Mouse (Mus musculus) right cerebral cortex, postnatal 10 days (tissue): ENCODE measurements at regions not wholly inside any gene's neighbourhood (a gene's known extent, or its start where the extent isn't known, plus 50 kb on each side); places are given as distances from the start of the nearest gene placed in this dataset.
A peak's percentile ranks its signal among the peaks of the same experiment; 100 is the strongest.
"Not testable (repeated sequence)": the region's sequence is repeated elsewhere in the genome, so short reads cannot be mapped to it uniquely, and the experiment has no call there.

Experiments used
- DNase-seq, 2 experiments: peaks; one replicate each; pipeline ENCODE4 v3.0.0; 2021; ENCODE audit warnings: low spot score in 2 of 2

DNA sequence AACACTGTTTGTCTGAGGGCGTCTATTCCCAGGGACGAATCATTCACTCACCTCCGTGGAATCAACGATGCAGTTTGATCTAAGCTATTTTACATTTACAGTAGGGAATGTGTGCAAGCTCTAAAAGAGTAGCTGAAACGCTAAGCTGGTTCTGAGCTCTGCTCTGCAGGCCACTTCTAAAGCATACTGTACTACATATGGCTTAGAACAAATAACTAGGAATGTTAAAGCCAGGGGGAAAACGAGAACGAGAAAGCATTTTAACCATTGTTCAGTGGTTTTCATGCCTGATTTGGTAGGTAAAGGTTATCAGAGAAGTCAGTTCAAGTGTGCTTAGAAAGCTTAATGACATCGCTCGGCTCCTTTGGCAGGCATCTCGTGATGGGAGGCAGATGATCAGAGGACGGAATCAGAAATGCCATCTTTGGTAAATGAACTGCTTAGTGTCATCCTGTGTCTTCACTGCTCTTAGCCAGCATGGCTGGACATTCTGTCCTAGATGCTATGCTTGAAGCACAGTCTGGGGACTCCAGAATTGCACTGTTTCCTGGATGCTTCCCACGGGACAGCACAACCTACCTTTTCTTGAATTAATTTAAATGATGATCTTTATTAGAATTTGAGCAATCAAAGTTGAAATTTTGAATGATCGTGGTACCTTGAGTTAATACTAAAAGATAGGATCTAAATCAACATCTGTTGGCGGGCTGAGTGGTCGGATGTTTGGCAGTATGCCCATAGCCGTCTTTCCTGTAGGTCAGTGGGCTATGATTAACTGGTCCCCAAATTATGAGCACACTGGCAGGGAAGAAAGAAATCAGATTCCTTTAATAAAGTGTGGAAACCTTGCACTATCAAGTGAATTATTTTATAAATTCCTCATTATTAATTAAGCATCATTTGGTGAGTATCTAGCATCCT is 495.2 kb downstream of the Hace1 start:
- no peak for DNase-seq

DNA sequence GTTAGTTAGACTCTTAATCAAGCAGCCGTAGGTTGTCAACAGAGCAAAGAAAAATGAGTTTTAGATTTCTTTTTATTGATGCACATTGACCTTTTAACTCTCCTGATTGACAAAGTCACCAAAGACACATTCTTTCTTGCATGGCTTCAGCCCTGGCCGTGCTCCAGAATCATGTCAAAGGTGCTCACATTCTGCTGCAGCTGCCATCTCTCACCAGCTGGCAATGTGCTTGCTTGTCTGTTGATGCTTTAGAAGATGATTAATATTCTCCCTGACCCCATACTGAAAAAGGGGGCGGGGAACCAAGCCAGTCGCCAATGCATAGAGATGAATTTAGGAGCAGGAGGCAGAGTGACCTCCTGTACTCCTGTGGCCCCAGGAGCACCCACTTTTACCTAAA is 510.1 kb downstream of the Hace1 start:
- DNase-seq = no peak

DNA sequence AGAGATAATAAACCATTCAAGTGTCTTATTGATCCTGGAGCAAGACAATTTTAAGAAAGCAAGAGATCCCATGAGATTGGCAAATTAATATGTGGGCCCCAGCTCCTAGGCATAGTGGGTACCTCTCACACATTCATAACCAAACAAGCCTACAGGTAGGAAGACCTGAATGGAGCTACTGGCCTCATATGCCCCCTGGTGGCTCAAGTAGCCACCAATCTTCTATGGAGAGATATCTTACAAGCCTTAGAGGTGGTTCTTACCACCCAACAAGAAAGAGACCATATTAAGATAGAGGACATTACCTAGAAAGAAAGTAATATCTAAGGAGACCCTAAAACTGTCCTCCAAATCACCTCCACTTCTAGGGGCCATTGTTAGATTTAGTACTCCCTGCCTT is 523.2 kb downstream of the Hace1 start:
- DNase-seq = no peak

DNA sequence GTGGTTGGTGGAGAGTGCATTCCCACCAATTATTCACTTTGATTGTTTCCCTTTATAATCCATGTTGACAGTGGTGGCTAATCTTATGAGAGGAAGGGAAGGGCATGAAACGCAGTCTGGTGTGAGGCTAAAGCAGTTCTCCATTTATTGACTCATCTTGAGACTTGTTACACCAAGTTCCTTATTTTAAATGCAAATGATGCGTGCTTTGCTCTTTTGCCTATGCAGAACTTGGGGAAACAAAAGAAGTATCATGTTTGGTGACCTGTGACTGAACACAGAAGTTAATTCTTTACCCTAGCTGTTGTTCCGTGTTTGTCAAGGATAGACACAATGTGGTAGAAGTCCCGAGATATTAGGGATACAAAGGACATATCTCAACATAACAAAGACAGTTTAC is 531.2 kb downstream of the Hace1 start:
- no peak for DNase-seq

DNA sequence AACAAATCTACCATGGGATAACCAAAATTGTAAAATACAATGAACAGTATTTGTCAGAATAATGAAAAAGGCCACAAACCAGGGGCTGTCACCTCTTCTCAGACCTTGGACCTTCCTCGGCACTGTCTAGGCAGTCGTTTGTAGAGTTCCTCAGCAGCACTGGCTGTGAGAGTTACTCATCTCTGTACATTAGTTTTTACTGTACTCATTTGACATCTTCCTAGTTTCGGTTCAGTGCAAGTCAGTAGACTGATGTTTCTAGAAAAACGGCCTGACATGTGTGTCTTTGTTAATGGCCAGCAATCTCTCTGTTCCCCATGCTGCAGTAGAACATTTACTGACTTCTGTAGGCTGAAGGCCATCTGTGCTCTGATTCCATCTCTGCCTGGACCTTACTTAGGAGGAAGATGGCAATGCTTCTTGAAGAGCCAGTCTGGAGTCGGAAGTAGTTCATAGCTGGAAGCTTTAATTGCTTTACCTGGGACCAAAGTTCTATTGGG is 537.1 kb downstream of the Hace1 start:
- no peak for DNase-seq

DNA sequence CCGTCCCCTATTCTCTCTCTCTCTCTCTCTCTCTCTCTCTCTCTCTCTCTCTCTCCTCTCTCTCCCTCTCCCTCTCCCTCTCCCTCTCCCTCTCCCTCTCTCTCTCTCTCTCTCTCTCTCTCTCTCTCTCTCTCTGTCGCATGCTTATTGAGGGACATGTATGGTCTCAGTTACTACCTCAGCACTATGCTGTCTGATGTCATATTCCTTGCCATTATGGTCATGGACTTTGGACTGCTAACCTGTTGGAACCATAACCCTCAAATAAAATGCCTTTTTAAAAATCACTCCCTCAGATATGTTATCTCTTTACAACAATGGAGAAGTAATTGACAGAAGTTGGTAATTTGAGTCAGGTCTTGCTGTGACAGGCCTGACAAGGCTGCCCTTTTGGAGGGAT is 544.8 kb downstream of the Hace1 start:
- DNase-seq = not testable (repeated sequence)

DNA sequence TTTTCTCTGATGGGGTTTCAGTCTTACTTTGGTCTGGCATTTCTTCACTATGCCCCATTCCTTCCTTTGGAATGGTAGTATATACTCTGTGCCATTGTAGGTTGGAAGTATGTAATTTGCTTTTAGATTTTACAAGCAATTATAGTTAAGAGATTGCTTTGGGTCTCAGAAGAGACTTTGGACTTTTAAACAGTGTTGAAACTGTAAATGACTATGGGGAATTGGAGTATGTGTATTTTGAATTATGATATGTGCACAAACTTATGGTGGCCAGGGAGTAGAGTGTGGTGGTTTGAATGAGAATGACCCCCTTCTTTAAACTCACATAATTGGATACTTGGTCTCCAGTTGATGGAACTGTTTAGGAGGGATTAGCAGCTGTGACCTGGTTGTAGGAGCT is 546.2 kb downstream of the Hace1 start:
- DNase-seq = no peak

DNA sequence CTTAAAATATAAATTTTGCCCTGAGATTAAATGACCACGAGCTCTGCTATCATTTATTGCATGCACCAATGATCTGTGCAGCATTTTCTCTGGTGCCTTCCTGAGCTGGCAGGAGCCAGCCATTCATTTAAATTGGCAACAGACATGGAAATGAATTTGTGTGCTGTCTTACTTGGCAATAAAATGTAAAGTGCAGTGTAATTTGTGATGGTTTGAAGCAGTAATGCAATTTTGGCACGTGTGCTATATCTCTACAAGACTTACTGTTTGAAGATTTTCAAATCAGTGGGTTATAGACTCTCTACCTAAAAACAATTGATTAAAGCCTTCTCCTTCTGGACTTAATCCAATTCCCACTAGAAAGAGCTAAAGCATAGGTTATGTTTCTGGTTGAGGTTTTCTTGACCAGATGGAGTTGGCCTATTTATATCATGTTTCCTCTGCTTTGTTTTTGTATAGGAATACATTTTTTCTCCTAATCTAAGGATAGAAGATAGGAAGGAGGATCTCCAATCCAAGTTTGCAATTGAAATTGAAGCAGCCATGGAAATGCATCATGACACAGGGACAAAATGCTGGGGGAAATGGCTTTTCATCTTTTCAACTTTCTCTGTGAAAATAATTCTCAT is 557.6 kb downstream of the Hace1 start:
- DNase-seq = no peak

DNA sequence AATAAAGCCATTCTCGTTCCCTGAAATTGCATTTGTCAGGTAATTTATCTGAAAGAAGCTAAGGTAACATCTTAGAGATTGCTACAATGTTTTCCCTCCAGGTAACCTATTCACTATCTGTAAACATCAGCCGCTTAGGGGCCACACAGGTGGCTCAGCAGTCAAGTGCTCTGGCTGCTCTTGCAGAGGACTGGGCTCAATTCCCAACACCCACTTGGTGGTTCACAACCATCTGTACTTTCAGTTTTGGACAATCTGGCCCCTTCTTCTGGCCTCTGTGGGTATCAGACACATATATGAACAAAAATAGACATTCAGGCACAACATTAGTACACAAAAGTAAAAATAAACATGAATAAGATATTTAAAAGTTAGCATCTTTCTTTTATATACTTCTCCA is 596.4 kb downstream of the Hace1 start:
- DNase-seq = no peak

DNA sequence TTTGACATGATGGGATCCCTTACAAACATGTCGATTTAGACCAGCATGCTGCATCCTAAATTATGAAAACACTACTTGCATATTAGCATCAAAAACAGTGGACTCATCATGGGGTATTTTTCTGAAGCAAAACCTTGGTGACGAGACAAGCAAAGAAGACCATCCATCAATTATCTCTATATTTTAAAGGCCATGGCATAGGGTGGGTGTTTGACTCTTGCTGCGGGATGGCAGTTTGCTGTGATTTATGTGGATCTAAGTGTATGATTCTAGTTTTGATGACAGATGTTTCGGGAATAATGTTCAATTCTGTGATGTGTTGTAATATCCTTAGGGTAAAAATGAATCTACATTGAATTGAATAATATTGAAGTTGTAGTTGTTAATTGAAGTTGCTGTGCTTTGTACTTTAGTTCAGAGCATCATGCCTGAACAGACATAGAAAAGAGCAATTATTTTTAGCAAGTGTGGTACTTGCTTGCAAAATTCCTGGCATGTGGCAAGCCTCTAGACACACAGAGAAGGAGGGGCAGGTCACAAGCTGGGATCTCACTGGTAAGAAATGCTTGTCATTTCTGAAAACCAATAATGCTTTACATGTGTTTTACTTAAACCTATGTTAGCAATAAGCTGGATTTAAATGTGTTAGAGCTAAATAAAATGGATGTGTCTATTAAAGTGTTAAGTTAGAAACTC is 608.3 kb downstream of the Hace1 start:
- no peak for DNase-seq

DNA sequence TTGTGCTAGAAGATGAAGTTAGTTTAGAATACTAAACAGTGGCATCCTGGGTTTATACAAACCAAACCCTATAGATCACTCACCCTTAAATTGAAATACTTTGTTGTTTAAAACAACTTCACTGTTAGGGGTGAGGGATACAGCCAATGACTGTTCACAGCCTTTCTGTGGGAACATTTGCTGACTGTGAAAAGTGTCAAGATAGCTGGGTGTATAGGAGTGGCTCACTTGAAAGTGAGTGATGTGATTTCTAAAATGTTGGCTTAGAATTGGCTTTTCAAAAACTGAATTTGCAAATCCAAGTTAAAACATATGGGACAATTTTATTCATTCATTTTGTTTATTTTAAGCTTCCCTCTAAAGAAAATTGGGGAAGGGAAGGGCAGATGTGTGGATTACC is 616.5 kb downstream of the Hace1 start:
- peak in 1 of 2 experiments; percentile 23 for DNase-seq

DNA sequence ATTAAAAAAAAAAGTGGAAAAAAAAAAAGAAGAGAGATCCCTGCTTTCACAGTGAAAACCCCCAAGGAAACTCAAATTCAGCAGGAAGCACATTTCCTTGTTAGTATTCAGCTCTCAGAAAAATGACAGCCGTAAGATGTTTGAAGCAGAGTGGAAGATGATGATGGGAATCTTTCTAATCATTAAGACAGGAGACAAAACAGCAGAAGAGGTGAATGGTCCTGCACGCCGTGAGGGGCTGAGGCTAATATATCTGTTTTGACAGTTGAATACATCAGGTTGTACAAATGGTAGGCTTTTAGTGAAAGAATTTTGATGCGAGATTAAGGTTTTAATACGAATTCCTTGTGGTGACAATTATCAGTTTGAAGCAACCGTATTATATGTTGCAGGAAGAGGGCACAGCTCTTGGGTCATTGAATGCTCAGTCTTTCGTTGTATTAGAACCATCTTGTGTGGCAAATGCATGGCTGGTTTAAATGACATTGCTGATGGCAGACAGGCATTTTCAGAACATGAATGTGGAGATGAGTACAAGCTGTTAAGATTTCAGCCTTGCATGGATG is 649.3 kb downstream of the Hace1 start:
- no peak for DNase-seq

DNA sequence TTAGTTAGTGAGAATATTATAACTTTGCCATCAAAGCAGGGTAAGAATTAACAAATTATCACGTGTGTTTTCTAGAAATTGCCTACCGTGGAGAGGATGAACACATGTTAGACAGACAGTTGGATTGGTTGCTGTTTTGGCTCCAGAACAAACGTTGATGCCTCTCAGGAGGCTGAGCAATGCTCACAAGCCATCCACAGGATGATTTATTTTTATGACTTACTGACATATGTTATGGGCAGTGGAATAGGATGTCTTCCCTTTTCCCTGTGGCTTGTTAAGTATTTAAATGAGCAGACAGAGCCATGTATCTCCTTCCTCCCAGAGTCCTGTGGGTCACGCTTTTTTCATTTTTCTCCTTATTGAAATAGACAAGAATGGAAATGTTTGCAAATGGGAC is 652.0 kb downstream of the Hace1 start:
- DNase-seq = no peak

DNA sequence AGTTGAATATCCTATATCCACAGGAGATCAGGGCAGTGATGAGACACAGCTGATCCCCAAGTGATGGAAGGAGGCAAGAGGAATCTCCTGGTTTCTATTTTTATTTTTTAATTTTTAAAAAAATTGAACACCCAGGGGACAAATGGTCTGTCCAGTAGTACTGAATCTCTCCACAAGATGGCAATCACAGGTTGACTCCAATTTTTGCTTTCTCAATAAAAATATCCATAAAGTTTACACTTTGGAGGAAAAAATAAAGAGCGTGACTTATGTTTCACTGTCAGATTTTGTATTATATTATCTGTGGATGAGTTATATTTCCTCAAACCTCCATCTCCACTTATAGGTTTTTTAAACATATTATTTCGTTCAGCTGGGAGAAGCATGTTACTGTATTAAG is 658.0 kb downstream of the Hace1 start:
- DNase-seq = peak in 1 of 2 experiments; percentile 26

DNA sequence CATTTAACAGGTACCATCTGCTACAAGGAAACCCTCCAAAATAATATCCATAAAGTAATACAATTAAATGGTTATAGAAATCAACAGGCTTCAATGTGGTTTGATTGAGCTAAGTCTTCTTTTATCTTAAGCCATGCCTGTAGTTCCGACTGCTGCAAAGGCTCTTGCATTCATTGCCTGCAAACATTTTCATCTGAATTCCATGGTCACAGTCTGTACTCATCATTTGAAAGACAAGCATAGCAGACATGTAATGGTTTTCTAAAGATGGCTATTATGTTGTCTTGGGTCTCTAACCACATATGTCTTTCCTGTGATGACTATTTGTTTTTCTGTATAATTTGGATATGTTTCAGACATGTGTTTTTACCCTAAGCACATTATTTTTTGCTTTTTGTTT is 677.9 kb downstream of the Hace1 start:
- DNase-seq = no peak

DNA sequence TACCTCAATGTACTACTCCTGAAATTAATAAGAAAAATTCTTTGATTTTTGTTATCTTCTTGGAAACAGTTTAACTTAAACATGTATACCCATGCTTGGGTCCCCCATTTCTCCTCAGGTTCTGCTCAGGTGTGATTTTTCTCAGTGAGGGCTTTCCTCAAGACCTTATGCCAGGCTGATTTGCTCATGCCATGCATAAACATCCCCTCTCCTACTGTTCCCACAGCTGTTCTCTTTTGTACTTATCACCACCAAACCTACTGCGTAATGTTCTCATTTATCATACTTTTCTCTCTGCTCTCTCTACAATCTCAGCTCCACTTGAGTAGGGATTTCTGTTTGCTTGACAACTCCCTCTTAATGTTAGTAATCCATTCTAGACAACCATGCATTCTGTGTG is 692.1 kb downstream of the Hace1 start:
- no peak for DNase-seq

DNA sequence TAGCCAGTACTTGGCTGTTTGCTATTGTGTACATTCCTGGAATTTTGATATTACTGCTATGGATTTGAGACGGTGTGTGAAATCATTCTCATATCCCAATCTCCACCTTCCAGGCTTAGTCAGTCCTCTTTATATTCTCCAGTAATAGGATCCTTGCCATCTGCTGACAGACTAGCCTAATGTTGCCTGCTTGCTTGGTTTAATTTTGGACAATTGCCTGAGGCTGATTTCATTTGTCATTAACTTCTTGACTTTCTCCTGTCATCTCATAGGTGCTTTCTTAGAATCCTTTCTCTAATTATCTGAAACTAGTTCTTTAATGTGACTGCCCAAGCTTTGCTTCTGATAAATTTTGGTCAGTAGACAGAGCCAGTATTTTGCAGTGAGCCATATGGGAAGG is 696.2 kb downstream of the Hace1 start:
- no peak for DNase-seq

DNA sequence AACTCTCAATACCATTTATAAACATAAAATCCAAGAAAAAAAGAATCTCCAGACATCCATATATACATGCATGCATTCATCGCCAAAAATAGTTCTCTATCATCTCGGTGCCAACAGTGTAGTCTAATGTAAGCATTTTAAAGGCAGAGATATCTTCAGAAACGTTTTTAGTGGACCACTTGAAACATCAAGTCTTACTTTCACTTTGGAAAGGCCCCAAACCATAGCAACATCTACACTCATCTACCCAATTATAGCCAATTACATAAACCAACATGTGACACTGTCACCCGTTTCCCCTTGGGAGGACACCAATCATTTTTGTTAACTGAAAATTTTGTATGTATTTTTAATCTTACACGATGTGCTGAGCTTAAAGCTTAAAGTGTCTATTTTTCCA is 716.7 kb downstream of the Hace1 start:
- DNase-seq = peak in 1 of 2 experiments; percentile 33

DNA sequence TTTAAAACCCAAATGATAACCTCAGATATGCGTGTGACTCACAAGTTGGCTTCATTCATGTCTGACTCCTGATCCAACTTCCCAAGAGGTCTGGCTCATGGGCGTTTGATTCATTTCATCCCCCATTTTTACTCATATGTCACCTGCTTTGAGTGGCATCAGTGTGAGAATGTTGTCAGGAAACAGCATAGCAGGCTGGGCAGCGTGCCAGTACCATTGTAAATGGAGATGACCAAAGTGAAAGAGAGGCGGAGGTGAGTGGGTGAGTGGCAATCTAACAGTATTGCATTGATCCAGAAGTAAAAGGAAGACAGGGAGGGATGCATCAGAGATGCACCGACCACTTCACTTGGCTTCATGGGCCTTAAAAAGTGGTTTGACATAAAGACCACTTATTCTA is 720.7 kb downstream of the Hace1 start:
- DNase-seq = no peak

DNA sequence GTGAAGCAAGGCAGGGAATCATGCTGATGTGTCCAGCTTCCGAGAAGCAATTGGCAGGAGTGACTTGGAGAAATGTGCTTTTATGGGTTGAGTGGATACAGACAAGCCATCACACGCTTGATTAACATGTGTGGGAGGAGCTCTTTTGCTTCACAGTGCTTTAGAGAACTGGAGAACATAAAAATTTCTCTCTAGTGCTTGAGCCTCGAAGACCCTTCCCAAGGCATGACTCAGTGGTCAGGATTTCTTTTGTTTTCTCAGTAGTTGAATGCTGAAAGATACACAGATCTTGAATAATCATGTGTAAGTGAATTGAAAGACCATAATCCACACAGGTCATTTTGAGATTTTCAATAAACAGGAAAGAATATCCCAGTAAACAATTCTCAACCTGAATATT is 721.9 kb downstream of the Hace1 start:
- no peak for DNase-seq

DNA sequence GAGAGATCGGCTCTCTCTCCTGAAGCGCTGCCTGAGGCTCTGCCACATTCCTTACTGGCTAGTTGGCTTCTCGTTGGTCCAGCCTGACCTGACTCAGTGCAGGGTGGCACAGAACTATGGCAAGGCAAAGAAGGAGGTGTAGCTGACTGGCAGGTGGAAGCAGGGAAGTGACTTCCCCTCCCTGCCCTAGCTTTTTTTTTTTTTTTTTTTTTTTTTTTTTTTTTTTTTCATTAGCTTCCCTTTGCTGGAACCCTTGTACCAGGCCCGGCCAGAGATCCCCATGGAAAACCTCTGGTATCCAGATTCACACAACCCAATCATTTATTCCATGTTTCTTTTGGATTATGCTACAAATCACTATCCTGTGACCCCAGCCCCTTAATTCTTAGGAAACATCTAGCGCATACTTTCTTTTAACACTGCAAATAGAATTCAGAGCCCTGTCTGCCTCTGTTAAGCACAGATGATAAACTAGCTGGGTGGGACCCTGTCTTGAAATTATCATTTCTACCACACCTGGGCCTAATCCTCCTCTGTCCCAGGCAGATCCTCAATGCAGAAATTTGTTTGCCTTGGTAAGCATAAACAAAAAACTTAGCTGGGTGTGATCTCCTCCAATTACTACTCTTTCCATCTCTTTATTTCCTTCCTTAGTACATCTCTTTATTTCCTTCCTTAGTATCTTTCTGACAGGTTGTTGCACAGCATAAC is 742.9 kb downstream of the Hace1 start:
- no peak for DNase-seq

DNA sequence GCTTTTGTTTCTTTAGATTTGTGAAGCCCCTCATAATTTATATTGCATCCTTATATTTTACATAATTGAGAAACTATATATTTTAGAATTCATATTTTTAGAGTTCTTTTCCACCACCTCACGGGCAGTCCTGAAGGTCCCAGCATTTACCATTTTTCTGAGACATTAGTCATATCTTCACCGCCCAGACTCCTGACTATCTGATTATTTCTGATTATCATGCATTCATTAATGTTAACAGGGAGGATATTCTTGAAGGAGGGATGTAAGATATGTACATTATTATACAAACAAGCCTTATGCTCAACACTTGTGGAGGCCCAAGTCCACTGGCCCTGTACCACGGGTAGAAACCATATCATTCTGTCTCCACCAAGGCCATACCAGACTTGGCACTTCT is 743.4 kb downstream of the Hace1 start:
- no peak for DNase-seq
